Mouse (Mus musculus): ENCODE measurements around the gene Fam129a. TPM values are rescaled to one million over a fixed set of nuclear protein-coding genes. Genes with fewer than 3 reads are reported as not detected.

Gene Fam129a
- total RNA-seq, 2 experiments from 2014 or later = 1.4 to 2.1 TPM

DNA sequence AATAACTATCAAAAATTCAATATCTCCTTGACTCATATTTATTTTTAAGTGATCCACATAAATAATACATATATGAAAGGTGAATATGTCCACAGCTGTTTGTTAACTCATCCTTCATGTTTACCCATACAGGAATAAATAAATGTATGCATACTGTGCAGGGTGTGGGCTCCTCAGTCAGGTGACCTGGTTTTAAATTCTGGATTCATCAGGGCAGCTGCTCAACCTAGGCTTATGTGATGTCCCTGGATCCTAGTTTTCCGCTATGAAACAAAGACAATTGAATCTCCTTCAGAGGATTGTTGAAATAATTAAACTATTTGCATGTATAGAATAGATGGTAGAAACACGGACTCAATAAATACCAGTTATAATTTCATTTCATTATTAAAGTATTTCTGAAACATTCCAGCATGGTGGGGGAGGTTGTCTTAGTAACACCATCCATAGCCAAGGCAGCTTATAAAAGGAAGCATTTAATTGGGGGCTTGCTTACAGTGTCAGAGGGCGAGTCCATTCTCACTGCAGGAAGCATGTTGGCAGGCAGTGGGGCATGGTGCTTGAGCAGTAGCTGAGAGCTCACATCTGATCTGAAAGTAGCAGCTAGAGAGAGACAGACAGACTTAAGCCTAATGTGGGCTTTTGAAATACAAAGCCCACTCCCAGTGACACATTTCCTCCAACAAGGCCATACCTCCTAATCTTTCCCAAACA, 198.4 kb downstream of the Fam129a start:
- H3K27ac ChIP-seq = no peak overlapping the region
- no peak for DNase-seq (ENCODE audit: extremely low spot score in 1 of 2, low spot score in 2 of 2)
- no peak overlapping the region for H3K4me3 ChIP-seq
- TF ChIP-seq CTCF (IDR thresholded peaks at IDR 0.05) = no peak
- intact Hi-C loops (cut with DNase I) = no loop called here

Other genes with a start within 250 kb of the Fam129a start
- 100 to 1,000 TPM; 126 to 131 TPM for gene Ivns1abp, start 226.7 kb upstream of the Fam129a start, total RNA-seq (2021)
- 10 to 100 TPM; 13.4 to 16.2 TPM for gene Swt1, start 142.7 kb upstream of the Fam129a start, total RNA-seq (2021)
- gene Trmt1l, start 142.6 kb upstream of the Fam129a start, total RNA-seq (2021) = 10 to 100 TPM; 26.7 to 28.7 TPM
- gene Rnf2, start 70.2 kb upstream of the Fam129a start, total RNA-seq (2021) = 10 to 100 TPM; 28.3 to 31.2 TPM
- gene Edem3, start 184.2 kb downstream of the Fam129a start, total RNA-seq (2021) = 10 to 100 TPM; 38.0 to 39.6 TPM